Mouse (Mus musculus): ENCODE measurements around the gene Hsf2. TPM values are rescaled to one million over a fixed set of nuclear protein-coding genes. Genes with fewer than 3 reads are reported as not detected.
A peak's percentile ranks its signal among the peaks of the same experiment; 100 is the strongest.
"Not testable (repeated sequence)": the region's sequence is repeated elsewhere in the genome, so short reads cannot be mapped to it uniquely, and the experiment has no call there.

Hsf2 gene
- polyA plus RNA-seq, 1 experiment = 20.9 TPM

DNA sequence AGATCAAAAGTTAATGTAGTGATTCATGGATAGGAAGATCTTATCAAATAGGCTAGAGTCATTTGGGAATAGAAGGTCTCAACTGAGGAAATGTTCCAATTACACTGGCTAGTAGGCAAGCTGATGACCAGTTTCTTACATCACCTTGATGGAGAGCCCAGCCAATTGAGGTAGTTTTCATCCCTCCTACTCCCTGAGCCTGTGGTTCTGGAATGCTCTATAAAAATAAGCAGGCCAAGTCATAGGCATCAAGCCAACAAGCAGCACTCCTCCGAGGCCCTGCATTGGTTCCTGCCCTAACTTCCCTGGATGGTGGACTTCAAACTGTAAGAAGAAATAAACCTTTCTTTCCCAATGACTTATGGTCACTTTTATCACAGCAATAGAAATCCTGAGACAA, 29.1 kb downstream of the Hsf2 start:
- Histone ChIP-seq H3K4me1 (ENCODE audit: control insufficient read depth, insufficient read depth, low read length) (no peaks in the 10 kb centered on the region), H3K4me3 (ENCODE audit: insufficient read depth, low read length) (no peak overlapping the region), H3K27ac (ENCODE audit: insufficient read depth, low read length) (no peak overlapping the region)
- TF ChIP-seq POLR2A (IDR thresholded peaks at IDR 0.05; ENCODE audit: extremely low read depth, insufficient read depth, low read length) (no peak), CTCF (IDR thresholded peaks at IDR 0.05; ENCODE audit: extremely low read depth, insufficient read depth, low read length) (no peak)

DNA sequence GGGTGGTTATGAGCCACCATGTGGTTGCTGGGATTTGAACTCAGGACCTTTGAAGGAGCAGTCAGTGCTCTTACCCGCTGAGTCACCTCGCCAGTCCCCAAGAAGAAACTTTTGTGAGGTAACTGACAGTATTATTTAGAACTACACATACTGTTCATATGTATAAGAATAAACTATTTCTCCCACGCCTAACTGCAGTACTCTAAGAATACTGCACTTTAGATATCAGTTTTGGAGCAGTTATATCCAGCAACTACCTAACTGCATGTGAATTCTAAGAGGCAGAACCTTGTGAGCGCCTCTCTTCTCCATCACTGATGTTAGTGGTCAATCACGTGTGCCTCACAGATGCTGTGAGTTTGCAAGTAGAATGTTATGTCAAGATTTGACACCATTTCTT, 40.3 kb downstream of the Hsf2 start:
- TF ChIP-seq POLR2A (IDR thresholded peaks at IDR 0.05; ENCODE audit: extremely low read depth, insufficient read depth, low read length) (no peak), CTCF (IDR thresholded peaks at IDR 0.05; ENCODE audit: extremely low read depth, insufficient read depth, low read length) (no peak)
- H3K4me1 ChIP-seq (ENCODE audit: control insufficient read depth, insufficient read depth, low read length) = no peaks in the 10 kb centered on the region; the same call in none of the 2 replicates
- no peak overlapping the region for H3K27ac ChIP-seq (ENCODE audit: insufficient read depth, low read length)
- no peak overlapping the region for H3K4me3 ChIP-seq (ENCODE audit: insufficient read depth, low read length)

DNA sequence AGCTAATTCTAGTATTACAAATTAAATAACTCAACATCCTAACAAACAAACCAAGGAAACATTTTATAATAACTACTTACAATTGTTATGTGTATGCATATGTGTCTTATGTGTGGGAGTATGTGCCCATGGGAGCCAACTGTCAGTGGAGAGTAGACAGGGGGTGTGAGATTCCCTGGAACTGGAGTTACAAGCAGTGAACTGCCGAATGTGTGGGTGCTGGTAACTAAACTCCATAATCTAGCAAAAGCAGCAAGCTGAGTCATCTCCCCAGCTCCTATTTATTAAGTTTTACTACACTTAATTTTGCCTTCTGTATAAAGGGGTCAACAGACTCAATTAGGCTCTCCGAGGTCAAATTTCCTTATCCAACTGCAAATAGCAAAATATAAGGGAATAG, 44.9 kb downstream of the Hsf2 start:
- TF ChIP-seq POLR2A (IDR thresholded peaks at IDR 0.05; ENCODE audit: extremely low read depth, insufficient read depth, low read length) (no peak), CTCF (IDR thresholded peaks at IDR 0.05; ENCODE audit: extremely low read depth, insufficient read depth, low read length) (no peak)
- Histone ChIP-seq H3K27ac (ENCODE audit: insufficient read depth, low read length) (no peak overlapping the region), H3K4me1 (ENCODE audit: control insufficient read depth, insufficient read depth, low read length) (no peaks in the 10 kb centered on the region; the same call in none of the 2 replicates), H3K4me3 (ENCODE audit: insufficient read depth, low read length) (peak overlapping the region; percentile 70)

DNA sequence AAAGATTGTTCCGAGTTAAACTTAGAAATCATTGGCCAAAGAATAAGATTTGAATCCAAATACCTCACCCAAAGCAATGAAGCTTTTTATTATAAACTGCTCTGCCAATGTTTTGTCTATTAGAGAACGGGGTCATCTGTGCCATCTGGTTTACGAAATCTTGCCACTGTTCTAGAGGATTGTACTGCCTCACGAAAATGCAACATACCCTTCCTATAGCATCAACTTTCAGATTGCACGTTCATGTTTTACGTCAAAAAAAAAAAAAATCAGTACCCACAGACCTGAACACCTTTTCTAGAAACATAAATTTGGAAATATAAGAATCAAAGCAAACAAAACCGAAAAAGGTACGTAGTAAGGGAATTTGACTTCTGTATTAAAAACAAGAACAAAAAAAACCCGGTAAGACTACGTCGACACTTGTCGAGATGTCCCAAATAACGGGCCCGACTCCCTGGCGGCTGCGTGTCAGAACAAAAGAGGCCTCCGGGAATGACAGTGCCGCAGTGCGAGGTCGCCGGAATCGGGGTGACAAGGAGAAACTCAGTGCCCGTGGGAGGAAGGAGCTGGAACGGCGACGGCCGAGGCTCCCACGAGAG, 45.5 kb downstream of the Hsf2 start:
- Histone ChIP-seq H3K27ac (ENCODE audit: insufficient read depth, low read length) (peak overlapping the region; percentile 83), H3K4me1 (ENCODE audit: control insufficient read depth, insufficient read depth, low read length) (no peaks in the 10 kb centered on the region; the same call in none of the 2 replicates), H3K4me3 (ENCODE audit: insufficient read depth, low read length) (peak overlapping the region; percentile 70)
- TF ChIP-seq POLR2A (IDR thresholded peaks at IDR 0.05; ENCODE audit: extremely low read depth, insufficient read depth, low read length) (no peak), CTCF (IDR thresholded peaks at IDR 0.05; ENCODE audit: extremely low read depth, insufficient read depth, low read length) (no peak)

DNA sequence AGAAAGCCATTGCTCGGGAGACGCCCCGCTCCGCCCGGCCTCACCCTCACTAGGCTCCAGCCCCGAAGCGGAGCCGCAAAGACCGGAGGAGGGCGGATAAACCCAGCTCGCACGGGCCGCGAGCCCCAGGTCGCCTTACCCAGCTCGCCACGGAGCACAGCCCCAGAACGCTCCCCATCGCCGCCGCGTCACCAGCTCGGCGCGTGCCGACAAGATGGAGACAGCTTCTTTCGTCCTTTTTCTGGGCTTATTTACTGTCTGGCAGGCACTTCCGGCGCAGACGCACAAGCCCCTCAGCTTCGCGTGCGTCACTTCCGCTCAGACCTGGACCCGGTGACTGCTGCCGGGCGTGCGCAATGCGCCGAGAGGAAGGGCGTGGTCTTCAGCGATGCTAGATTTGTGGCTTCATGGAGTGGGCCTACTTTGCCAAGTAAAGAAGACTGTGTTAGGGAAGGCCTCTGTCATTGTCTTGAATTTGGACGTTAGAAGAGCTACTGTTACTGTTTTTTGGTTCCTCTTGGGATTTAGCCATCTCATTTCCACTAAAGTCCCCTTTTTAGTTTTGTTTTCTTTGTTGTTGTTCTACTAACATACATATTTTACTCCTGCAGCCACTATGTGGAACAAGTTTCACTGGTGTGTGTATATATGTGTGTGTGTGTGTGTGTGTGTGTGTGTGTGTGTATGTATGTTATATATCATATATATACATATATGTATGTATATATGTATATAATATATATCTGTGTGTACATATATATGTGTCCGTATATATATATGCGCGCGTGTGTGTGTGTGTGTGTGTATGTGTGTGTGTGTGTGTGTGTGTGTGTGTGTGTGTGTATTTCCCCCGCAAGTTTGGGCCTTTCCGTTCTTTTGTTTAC, 46.3 kb downstream of the Hsf2 start, which contains the start of gene Serinc1:
Gene Serinc1, minus strand, starts transcription at position 313 of the 884 bp plus-strand sequence.
- peak within 1 kb of the TSS; percentile 83 for H3K27ac ChIP-seq (ENCODE audit: insufficient read depth, low read length)
- no peaks in the 10 kb centered on the region; the same call in none of the 2 replicates for H3K4me1 ChIP-seq (ENCODE audit: control insufficient read depth, insufficient read depth, low read length)
- H3K4me3 ChIP-seq (ENCODE audit: insufficient read depth, low read length) = peak within 1 kb of the TSS; percentile 70
- peak; percentile 95 for TF ChIP-seq POLR2A (IDR thresholded peaks at IDR 0.05; ENCODE audit: extremely low read depth, insufficient read depth, low read length)
- TF ChIP-seq CTCF (IDR thresholded peaks at IDR 0.05; ENCODE audit: extremely low read depth, insufficient read depth, low read length) = no peak

DNA sequence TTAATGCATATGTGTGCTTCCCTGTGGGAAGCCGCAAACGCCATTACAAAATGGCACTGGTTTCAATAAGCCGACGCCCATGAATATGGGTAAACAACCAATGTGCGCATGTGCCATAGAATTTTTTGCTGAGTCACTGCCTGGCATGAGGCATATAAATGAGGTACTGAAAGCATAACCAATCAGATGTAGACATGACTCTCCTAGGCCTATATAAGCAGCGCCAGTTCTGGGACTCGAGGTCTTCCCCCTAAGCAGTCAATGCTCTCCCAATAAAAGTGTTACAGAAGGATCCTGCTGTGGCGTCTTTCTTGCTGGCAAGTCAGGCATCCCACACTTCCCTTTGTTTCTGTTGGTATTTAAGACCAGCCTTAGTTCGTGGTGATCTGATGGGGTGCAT, 57.7 kb downstream of the Hsf2 start:
- H3K4me3 ChIP-seq (ENCODE audit: insufficient read depth, low read length); H3K27ac ChIP-seq (ENCODE audit: insufficient read depth, low read length); H3K4me1 ChIP-seq (ENCODE audit: control insufficient read depth, insufficient read depth, low read length): not testable (repeated sequence)

DNA sequence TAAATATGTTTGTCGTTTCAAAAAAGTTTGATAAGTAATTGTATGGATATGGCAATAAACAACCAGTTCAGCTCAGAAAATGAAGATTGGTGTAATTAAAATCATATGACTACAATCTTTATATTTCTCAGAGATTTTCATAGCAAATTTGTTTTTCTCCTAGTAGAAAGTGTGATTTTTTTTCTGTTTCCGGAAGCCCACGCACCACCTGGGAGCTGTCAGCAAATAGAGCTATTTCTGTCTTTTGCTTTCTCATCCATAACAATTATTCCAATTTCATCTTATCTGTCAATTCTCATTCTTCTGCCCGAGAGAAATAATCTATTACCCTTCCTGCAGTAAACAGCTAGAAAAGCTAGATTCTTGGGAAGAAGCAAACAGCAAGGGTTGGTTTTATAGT, 63.4 kb downstream of the Hsf2 start:
- H3K4me1 ChIP-seq (ENCODE audit: control insufficient read depth, insufficient read depth, low read length) = no peaks in the 10 kb centered on the region
- no peak overlapping the region for H3K27ac ChIP-seq (ENCODE audit: insufficient read depth, low read length)
- TF ChIP-seq CTCF (IDR thresholded peaks at IDR 0.05; ENCODE audit: extremely low read depth, insufficient read depth, low read length) (no peak), POLR2A (IDR thresholded peaks at IDR 0.05; ENCODE audit: extremely low read depth, insufficient read depth, low read length) (no peak)
- H3K4me3 ChIP-seq (ENCODE audit: insufficient read depth, low read length) = no peak overlapping the region

DNA sequence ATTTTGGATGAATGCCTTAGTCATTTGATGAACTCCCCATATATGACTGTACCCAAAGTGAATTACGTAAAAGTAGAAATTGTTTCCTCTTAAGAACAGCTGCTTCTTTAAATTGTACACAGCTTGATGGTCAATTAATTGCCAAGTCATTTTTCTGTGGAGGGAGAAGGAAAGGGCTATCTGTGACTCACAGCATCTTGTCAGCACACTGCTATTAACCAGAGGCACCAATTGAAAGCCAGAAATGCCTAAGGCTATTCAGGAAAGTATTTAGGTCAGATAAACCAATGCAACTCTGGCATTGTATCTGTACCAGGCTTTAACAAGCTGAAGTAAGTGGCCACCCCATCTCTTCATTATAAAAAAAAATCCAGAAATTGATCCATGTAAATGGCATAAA, 67.5 kb downstream of the Hsf2 start:
- Histone ChIP-seq H3K4me1 (ENCODE audit: control insufficient read depth, insufficient read depth, low read length) (no peaks in the 10 kb centered on the region), H3K27ac (ENCODE audit: insufficient read depth, low read length) (no peak overlapping the region), H3K4me3 (ENCODE audit: insufficient read depth, low read length) (no peak overlapping the region)
- TF ChIP-seq CTCF (IDR thresholded peaks at IDR 0.05; ENCODE audit: extremely low read depth, insufficient read depth, low read length) = no peak
- TF ChIP-seq POLR2A (IDR thresholded peaks at IDR 0.05; ENCODE audit: extremely low read depth, insufficient read depth, low read length) = no peak

DNA sequence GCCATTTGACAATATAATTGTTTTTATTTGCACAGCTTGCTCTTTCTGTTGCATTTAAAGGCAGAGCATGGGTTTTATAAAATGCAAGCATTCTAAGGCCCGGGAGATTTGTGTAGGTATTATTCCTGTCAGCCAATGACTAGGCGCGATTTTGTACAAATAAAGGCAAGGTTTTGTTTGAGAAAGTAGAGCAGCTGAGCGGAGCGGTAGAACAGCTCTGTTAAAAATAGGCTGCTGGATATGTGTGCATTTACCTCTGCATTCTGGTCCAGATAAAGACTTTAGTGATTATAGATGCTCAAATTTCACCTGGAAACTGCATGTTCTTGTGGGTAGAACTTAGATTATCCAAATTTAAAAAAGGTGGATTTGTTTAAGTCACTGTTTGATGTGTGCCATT, 71.4 kb downstream of the Hsf2 start:
- Histone ChIP-seq H3K4me3 (ENCODE audit: insufficient read depth, low read length) (no peak overlapping the region), H3K27ac (ENCODE audit: insufficient read depth, low read length) (no peak overlapping the region), H3K4me1 (ENCODE audit: control insufficient read depth, insufficient read depth, low read length) (no peaks in the 10 kb centered on the region)
- TF ChIP-seq CTCF (IDR thresholded peaks at IDR 0.05; ENCODE audit: extremely low read depth, insufficient read depth, low read length) (no peak), POLR2A (IDR thresholded peaks at IDR 0.05; ENCODE audit: extremely low read depth, insufficient read depth, low read length) (no peak)

Other genes with a start within 250 kb of the Hsf2 start
- gene Serinc1, start 46.1 kb downstream of the Hsf2 start, polyA plus RNA-seq (2012; rRNA removed) = 598 and 609 TPM in 2 replicates
- gene Pkib, start 145.6 kb downstream of the Hsf2 start, polyA plus RNA-seq (2012; rRNA removed) = 13.1 and 14.6 TPM in 2 replicates

Measured in cortical plate, adult 2 months (tissue).